7 mouse cellular contexts compared by ENCODE assay signal in the genomic region with DNA sequence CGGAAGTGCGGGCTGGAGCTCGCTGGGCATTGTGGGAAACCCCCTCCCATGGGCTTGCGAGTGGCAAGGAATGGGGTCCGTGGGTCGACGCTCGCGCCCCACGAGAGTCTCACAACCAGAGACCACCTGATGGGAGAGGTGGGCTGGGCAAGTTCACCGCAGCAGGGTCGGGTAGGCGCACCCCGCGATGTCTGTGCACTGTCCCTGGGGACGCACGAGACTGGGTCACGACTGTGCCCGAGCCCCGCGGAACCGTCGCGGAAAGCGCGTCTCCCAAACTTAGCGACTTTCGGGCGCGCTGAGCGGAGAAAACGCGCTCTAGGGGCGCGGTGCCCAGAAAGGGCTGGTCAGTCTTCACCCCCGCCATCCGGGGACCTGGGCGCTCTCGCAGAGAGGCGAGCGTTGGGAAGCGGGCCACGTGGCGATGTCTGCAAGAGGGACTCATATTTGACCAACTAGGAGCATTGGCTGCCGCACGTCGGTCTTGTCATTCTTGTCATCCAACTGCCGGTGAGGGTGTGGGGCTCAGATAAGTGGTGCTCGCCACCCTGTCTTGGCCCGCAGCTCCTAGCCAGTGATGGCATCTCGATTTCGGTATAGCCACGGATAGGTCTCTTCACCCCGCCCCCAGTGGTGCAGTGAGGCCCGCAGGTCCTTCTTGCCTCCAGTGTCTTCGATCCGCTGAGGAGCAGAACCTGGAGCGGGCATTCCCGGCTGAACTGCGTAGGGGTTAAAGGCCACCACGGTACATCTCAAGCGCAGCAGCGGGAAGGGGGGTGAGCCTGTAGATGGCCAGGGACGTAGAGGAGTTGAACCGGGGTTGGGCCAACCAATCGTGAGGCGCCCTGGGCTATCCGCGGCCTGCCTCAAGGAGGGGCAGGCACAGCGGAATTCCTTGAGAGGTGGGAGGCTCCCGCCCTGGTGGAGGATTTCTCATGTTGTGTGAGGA. TPM values are rescaled to one million over a fixed set of nuclear protein-coding genes. Genes with fewer than 3 reads are reported as not detected.
DNase-seq lines count a peak whose midpoint lies in the region; ATAC-seq lines count a peak whose summit lies in the region.

No protein-coding gene starts in this region.

- H3K4me1 ChIP-seq in hindbrain, embryonic 14.5 days (replicated peaks; ENCODE audit: control insufficient read depth, insufficient read depth, low read length) = peaks cover 27% of the 10 kb centered on the region

- DNase-seq in adrenal gland, adult 18-20 months (ENCODE audit: low spot score in 2 of 2) = peak; percentile 60 to 63
- peak; percentile 81 to 85 for DNase-seq in cerebellum, postnatal 10 days
- DNase-seq in frontal cortex, postnatal 36 days (ENCODE audit: low spot score in 2 of 2) = peak; percentile 29 to 36
- no peak for DNase-seq in hindbrain, embryonic 14.5 days (ENCODE audit: low spot score)
- DNase-seq in left cerebral cortex, postnatal 4 days = peak; percentile 60
- peak; percentile 78 for DNase-seq in mesoderm, embryonic 11.5 days (ENCODE audit: low read depth, low spot score)
- peak; percentile 49 for DNase-seq in right cerebral cortex, postnatal 4 days

- ATAC-seq in hindbrain, embryonic 14.5 days (ENCODE audit: low FRiP score) = peak; percentile 42

- WGBS in hindbrain, embryonic 14.5 days = 1% methylated on average over 69 of the region's 71 CpGs

- no peaks in the 10 kb centered on the region for H3K9me3 ChIP-seq in hindbrain, embryonic 14.5 days (ENCODE audit: control insufficient read depth, low read length)

- peak overlapping the region; percentile 95 for H3K9ac ChIP-seq in hindbrain, embryonic 14.5 days

- H3K4me2 ChIP-seq in hindbrain, embryonic 14.5 days (replicated peaks) = peak overlapping the region; percentile 92

- peak overlapping the region; percentile 18; the same call in 1 of the 2 replicates for H3K27ac ChIP-seq in hindbrain, embryonic 14.5 days

- H3K4me3 ChIP-seq in hindbrain, embryonic 14.5 days (replicated peaks; ENCODE audit: low read length) = peak overlapping the region; percentile 98

- no peaks in the 10 kb centered on the region for H3K27me3 ChIP-seq in hindbrain, embryonic 14.5 days (ENCODE audit: control insufficient read depth, insufficient read depth, low read length)

- intact Hi-C loops in left cerebral cortex, postnatal 4 days (cut with DNase I) = no loop called here

- no peaks in the 10 kb centered on the region for H3K36me3 ChIP-seq in hindbrain, embryonic 14.5 days (replicated peaks; ENCODE audit: control insufficient read depth, insufficient read depth)

RNA-seq across cellular contexts. Expression of a gene that starts 0.7 kb away (rescaled TPM):
- 10 to 100 TPM; 12.0 to 16.2 TPM for total RNA-seq in adrenal gland, adult 18-20 months (2021)
- 19.2 and 20.2 TPM in 2 replicates for polyA plus RNA-seq in hindbrain, embryonic 14.5 days (2014; fragmentation: Nextera tagmentation; extraction: Ambion mirVana)
- 10 to 100 TPM; 16.6 to 16.8 TPM for total RNA-seq in left cerebral cortex, postnatal 4 days (2021)

RNA-seq across cellular contexts. Expression of a gene that starts 33.1 kb away (rescaled TPM):
- total RNA-seq in adrenal gland, adult 18-20 months (2021) = not detected
- not detected in 2 replicates for polyA plus RNA-seq in hindbrain, embryonic 14.5 days (2014; fragmentation: Nextera tagmentation; extraction: Ambion mirVana)
- not detected for total RNA-seq in left cerebral cortex, postnatal 4 days (2021)

RNA-seq across cellular contexts. Expression of a gene that starts 37.0 kb away (rescaled TPM):
- total RNA-seq in adrenal gland, adult 18-20 months (2021) = 100 to 1,000 TPM in 1 of 2 experiments, 10 to 100 TPM in 1; 96.6 to 100 TPM
- 105 and 109 TPM in 2 replicates for polyA plus RNA-seq in hindbrain, embryonic 14.5 days (2014; fragmentation: Nextera tagmentation; extraction: Ambion mirVana)
- total RNA-seq in left cerebral cortex, postnatal 4 days (2021) = 10 to 100 TPM; 69.7 to 73.5 TPM
